Mouse (Mus musculus) cortical plate, adult 2 months (tissue): Measurements from ENCODE around the gene Hoxb7. TPM values are rescaled to one million over a fixed set of nuclear protein-coding genes. Genes with fewer than 3 reads are reported as not detected.

Experiments used
- H3K27ac ChIP-seq: fragments of 200-500 bp; 2 replicates; pipeline ENCODE4 v1.5.1; 2012; ENCODE audit warnings: low read length, control low read depth, inconsistent platforms; ENCODE audit not compliant: insufficient read depth
- H3K4me1 ChIP-seq: fragments of 200-500 bp; 2 replicates; pipeline ENCODE4 v1.6.1; 2011; ENCODE audit warnings: low read length; ENCODE audit not compliant: control insufficient read depth, insufficient read depth
- H3K4me3 ChIP-seq: fragments of 200-500 bp; 2 replicates; pipeline ENCODE4 v1.5.1; 2011; ENCODE audit warnings: mild to moderate bottlenecking, low read length, control low read depth; ENCODE audit not compliant: insufficient read depth
- CTCF ChIP-seq: fragments of 200-500 bp; IDR thresholded peaks from 2 replicates; pipeline ENCODE4 v1.5.1; 2011; ENCODE audit warnings: mild to moderate bottlenecking, control low read depth, low read length; ENCODE audit not compliant: insufficient read depth; ENCODE audit errors: extremely low read depth
- POLR2A ChIP-seq: fragments of 200-500 bp; IDR thresholded peaks from 2 replicates; pipeline ENCODE4 v1.6.1; 2011; ENCODE audit warnings: mild to moderate bottlenecking, low read length, control low read depth; ENCODE audit not compliant: insufficient read depth; ENCODE audit errors: extremely low read depth
- polyA plus RNA-seq: library from polyadenylated mRNA; depleted of rRNA; stranded (reverse); fragments of >200 nt; gene quantifications from 2 replicates; pipeline ENCODE4 v1.2.3, GENCODE M21; 2012; rRNA removed

Gene Hoxb7
- not detected in 2 replicates for polyA plus RNA-seq

DNA sequence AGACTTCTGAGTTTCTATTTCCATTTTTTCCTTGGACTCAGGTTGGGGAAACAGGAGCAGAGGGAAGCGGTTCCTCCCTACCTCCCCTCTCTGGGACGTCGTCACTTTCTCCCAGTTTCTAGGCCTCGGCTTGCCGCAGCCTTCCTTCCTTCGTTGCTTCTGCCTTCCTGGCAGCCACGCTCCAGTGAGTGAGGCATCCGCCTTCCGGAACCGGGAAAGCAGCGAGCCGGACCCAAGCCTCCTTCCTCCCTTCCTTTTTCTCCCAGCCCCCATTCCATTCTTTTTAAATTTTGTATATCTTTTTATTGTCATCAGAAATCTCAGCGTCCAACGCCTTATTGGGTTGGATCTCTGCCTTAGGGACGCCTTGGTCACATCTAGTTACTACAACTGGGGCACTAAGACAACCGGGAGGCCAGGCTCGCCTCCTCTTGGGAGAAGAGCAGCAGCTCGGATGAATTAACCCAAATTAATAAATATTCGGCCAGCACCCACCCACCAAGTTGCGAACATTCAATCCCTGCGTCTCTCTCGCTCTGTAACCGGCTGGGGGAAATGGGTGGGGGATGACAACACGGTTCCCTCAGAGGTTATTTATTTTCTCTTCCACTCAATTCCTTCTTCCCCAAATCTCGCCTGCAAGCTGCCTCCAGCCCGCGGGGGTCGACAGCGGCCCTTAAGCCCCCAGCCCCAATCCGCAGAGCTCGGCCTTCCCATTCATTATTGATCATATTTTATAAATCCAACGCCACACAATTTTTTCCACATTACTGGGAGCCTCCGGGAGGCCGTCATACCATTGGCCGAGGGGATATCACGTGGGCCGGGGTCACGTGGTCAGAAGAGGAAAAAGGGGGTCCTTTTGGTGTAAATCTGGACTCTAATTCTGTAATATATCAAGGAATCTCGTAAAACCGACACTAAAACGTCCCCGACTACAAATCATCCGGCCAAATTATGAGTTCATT lies at the start of gene Hoxb7:
Gene Hoxb7, plus strand, starts transcription at position 853 of the 968 bp plus-strand sequence.
- no peaks in the 10 kb centered on the region for H3K4me1 ChIP-seq
- no peak within 1 kb of the TSS for H3K4me3 ChIP-seq
- no peak within 1 kb of the TSS for H3K27ac ChIP-seq
- TF ChIP-seq POLR2A (no peak), CTCF (no peak)

DNA sequence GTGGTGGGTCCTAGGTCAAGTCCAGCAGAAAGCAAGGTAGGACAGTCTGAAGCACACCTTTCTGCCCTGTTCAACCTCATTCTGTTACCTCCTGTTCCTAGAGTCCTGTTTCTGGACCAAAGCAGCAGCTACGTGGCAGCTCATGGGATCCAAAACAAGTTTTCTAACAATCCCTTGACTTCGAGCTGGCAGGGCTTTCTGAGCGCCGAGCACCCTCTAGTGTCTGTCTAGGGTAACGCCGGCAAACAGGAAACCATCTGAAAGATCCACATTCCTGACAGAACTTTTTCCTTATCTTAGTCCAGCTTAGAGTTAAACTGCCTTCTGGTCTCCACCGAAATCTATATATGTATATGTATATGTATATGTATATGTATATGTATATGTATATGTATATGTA lies 46.2 kb upstream of the Hoxb7 start:
- H3K27ac ChIP-seq: no peak overlapping the region
- H3K4me1 ChIP-seq: no peaks in the 10 kb centered on the region
- no peak overlapping the region for H3K4me3 ChIP-seq
- TF ChIP-seq POLR2A: no peak
- peak; percentile 82 for TF ChIP-seq CTCF

DNA sequence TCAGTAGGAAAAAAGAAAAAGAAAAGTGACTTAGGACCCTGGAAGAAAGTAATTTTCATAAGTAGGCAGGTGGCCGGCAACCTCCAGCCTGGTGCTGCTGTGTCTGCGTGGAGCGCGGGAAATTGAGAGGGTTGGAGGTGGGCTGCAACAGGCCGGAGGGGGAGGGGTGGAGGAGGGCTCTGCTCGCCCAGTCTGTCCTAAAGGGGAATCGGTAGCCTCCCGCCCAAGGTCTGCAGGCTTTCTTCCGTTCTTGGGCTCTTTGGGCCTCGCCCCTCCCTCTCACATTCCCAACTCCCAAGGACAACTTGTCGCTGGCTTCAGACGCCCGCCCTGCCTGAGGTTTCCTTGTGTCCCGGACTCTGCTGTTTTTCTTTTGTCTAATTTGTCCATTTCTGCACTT lies 35.5 kb upstream of the Hoxb7 start:
- no peak for TF ChIP-seq POLR2A
- Histone ChIP-seq H3K27ac (no peak overlapping the region), H3K4me1 (no peaks in the 10 kb centered on the region), H3K4me3 (no peak overlapping the region)

DNA sequence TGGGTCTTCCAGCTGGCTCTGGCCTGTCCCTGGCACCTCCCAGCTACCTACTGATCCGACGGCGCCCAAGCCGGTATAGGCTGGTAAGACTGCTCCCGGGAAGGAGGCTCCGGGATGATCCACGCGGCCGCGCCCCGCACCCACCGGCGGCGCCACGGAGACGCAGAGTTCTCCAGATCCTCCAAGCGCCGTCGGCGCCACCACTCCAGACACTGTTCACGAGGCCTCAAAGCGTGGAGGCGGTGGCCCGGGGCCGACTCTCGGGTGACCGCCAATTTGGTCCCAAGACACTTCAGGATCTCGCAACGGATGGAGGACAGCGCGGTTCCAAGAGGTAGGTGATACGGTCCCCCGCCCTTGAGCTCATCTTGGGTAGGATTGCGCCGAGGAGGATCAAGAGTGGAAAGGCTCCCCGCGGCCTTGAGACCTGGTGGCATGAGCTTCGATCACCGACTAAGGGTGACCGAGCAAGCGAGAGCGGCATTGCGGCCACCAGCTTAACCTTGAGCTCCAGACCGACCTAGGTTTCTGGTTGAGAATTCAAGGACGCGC lies 34.9 kb upstream of the Hoxb7 start:
- H3K4me1 ChIP-seq: no peaks in the 10 kb centered on the region
- H3K4me3 ChIP-seq: no peak overlapping the region
- no peak overlapping the region for H3K27ac ChIP-seq
- TF ChIP-seq CTCF (no peak), POLR2A (no peak)

DNA sequence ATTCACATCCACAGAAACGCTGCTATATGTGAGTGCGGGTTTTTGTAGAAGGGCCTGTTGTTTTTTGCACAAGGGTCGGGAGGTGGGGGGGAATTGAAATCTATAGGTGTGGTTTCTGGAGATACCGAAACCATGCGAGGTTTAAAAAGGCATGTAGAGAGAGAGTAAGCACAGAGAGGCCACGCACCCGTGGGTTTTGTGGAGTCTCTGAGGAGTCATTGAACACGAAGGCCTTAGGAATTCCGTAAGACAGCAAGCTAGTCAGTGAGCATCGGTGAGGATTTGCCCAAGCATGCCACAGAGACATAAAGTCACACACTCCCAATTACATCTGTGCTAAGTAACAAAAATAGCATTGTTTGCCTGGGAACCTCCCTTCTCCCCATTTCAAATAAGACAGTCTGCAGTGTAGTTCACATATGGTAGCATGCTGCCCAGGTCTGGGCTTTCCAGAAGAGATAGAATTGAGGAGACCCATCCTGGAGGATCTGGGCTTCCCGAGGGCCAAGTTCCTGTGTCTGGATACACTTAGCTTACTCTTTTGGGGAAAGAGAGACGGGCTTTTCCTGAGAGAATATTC lies 33.8 kb upstream of the Hoxb7 start:
- H3K4me1 ChIP-seq: no peaks in the 10 kb centered on the region
- no peak overlapping the region for H3K4me3 ChIP-seq
- H3K27ac ChIP-seq: no peak overlapping the region
- no peak for TF ChIP-seq CTCF
- TF ChIP-seq POLR2A: no peak

DNA sequence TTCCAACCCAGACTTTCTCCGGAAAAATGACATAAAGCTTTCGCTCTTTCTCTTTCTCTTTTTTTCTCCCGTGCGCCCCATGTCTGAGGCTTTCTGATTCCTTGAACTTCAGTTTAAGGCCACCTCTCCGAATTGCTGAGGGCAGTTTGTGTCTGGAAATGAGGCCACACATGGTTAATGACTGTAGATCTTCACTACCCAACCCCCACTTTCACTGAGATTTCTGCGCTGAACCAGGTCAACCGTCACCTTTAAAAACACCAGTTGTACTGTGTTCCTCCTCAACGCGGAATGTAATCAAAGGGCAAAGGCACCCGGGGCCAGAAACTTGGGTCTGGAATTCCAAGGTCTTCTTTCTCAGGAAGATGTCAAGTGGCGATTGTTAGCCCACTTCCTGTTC lies 32.2 kb upstream of the Hoxb7 start:
- Histone ChIP-seq H3K27ac (no peak overlapping the region), H3K4me3 (no peak overlapping the region), H3K4me1 (no peaks in the 10 kb centered on the region)
- TF ChIP-seq POLR2A: no peak

DNA sequence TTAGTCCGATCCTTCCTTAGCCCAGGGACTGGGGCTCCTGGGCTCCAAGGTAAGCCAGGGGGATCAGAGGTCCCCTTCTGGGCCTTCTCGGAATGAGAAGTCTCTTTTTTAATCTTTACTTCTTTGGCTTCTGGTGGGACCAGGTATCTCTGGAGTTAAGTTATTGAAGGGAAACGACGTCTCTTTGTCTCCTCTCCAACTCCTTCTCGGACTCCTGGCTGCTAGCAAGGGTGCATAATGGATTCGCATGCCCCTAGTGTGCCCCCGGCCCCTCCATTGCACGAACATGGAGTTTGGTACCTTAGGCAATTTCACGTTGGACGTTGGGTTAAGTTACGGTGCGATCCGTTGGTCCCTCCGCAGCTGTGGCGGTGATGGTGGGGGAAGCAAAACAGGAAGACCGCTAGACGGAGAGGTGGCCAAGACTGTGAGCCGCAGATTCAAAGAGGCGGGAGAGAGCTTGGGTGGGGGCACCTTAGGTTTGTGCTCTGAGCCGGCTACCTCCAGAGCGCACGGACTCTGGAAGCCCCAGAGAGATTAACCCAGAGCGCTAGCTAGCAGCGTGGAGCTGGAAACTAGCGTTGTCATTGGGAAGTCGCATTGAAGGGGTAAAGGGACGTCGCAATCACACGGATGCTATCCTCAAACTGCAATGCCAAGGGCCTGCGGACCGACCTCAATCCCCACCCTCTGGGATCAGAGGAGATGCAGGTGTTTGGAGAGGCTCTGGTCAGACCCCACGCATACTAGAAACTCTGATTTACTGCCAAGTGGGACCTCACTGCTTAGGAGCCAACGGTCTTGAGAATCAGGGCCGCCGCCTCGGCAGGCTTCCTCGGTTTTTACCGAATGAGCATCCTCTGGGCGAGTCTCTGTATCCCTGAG lies 31.1 kb upstream of the Hoxb7 start:
- no peak for TF ChIP-seq CTCF
- TF ChIP-seq POLR2A: no peak
- no peak overlapping the region for H3K27ac ChIP-seq
- H3K4me3 ChIP-seq: no peak overlapping the region
- no peaks in the 10 kb centered on the region for H3K4me1 ChIP-seq

DNA sequence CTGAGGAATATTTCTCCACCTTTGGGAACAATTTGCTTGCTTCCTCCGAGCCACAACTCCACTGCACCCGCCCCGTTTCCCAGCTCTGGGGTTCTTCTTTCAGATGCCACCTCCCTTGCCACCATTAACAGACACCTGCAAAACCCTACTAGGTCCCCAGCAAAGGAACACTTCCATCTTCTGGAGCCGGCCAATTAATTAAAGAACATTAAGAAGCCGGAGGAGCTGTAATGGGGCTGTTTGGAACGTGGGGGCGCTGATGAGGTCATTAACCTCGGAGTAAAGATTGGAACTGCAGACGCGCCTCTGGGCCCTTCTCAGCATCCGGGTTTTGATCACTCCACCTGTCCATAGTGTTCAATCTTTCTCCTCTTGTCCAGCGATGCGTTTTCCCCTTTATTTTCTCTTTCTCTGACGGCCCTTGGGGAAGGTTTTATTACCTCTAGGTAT lies 30.4 kb upstream of the Hoxb7 start:
- no peak overlapping the region for H3K27ac ChIP-seq
- no peak overlapping the region for H3K4me3 ChIP-seq
- TF ChIP-seq CTCF (no peak), POLR2A (no peak)
- H3K4me1 ChIP-seq: no peaks in the 10 kb centered on the region

DNA sequence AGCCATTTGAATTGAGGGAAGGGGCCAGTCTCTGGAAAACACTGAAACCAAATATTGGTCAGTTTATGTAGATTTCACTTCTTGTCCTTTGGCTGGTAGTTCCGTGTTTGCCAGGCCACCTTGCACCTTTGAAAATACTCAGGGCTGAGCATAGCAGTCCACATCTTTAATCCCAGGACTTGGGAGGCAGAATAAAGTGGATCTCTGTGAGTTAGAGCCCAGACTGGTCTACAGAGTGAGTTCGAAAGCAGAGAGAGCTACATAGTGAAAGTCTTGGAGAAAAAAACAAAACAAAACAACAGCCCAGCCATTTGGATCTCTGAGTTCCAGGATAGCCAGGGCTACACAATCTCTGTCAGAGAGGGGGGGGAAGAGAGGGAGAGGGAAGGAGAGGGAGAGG lies 29.3 kb upstream of the Hoxb7 start:
- Histone ChIP-seq H3K4me3 (no peak overlapping the region), H3K4me1 (no peaks in the 10 kb centered on the region), H3K27ac (no peak overlapping the region)
- TF ChIP-seq CTCF (no peak), POLR2A (no peak)

DNA sequence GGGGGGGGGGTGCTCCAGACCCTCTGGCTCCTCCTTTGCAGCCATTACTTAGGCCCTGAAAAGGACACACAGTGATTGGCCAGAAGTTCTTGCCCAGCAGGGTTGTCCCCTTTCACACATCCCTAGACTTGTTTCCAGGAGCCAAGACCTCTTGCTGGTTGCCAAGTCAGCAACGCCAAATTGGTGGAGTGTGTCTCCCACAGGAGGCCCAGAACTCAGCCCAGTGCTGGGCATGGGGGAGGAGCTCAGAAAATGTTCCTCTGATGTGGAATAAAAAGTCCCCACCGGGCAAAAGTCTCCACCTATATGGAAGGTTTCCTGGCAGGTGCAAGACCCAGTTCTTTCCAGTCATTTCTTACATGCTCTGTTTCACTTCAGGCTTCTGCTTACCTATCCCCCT lies 27.4 kb upstream of the Hoxb7 start:
- Histone ChIP-seq H3K4me3 (no peak overlapping the region), H3K27ac (no peak overlapping the region), H3K4me1 (no peaks in the 10 kb centered on the region)
- TF ChIP-seq POLR2A: no peak
- no peak for TF ChIP-seq CTCF
